ENCODE assay signal across 13 mouse cellular contexts in the genomic region with DNA sequence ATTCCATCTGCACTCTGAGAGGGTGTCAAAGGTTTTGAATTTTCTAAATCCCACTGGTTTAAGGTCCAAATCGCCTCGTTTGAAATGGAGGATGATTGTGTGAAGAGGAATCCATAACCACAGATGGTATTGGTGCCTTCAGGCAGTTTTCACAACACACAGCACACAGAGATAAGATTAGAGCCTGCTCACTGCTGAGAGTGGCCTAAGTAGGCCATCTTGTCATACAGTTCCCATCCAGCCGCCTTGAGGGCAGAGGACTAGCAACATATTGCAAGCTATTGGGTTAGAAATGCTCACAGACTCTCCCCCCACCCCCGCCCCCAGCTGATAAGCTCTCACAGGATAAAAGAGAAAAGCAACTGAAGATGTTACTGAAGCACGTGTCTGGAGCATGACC.
DNase-seq lines count a peak whose midpoint lies in the region; ATAC-seq lines count a peak whose summit lies in the region.
"Had no signal": no experiment of that assay in that cellular context is flagged by ENCODE, and none has a peak within 500 bp of the region (broad histone marks: within the 10 kb centered on the region; RNA-seq: fewer than 3 reads in every experiment).

No protein-coding gene starts in this region.

- ATAC-seq in cerebellum, adult (ENCODE audit: insufficient number of reproducible peaks, low FRiP score, low TSS enrichment), result peak; percentile 77
- ATAC-seq in midbrain, embryonic 12.5 days (ENCODE audit: low FRiP score, low read depth), result peak; percentile 65
- ATAC-seq: Patski had no signal

- no peak for DNase-seq in cerebellum, postnatal 4 days (ENCODE audit: low spot score in 2 of 2)
- DNase-seq in brain, adult 2 months (ENCODE audit: low read depth, low spot score), result peak; percentile 27
- peak; percentile 5 to 23 for DNase-seq in cerebellum, postnatal 25 days
- DNase-seq in layer of hippocampus, postnatal 36 days, result no peak
- DNase-seq in layer of hippocampus, postnatal 14 days (ENCODE audit: low spot score in 2 of 2), result no peak
- no peak for DNase-seq in right cerebral cortex, postnatal 36 days (ENCODE audit: low spot score in 2 of 2)
- DNase-seq: adrenal gland, postnatal 10 days; kidney, postnatal 14 days had no signal

- no peaks in the 10 kb centered on the region for H3K36me3 ChIP-seq in midbrain, embryonic 12.5 days
- H3K36me3 ChIP-seq: neural tube, embryonic 12.5 days had no signal

- 37% methylated on average over 5 of the region's 5 CpGs for WGBS in midbrain, embryonic 12.5 days

- no peaks in the 10 kb centered on the region for H3K4me1 ChIP-seq in midbrain, embryonic 12.5 days
- H3K4me1 ChIP-seq: neural tube, embryonic 12.5 days had no signal

- no peak overlapping the region for H3K4me2 ChIP-seq in midbrain, embryonic 12.5 days (replicated peaks)
- H3K4me2 ChIP-seq: neural tube, embryonic 12.5 days had no signal

- no peak overlapping the region for H3K9ac ChIP-seq in midbrain, embryonic 12.5 days (replicated peaks)
- H3K9ac ChIP-seq: neural tube, embryonic 12.5 days had no signal

- no peak overlapping the region for H3K27ac ChIP-seq in midbrain, embryonic 12.5 days (replicated peaks)
- H3K27ac ChIP-seq: neural tube, embryonic 12.5 days; stomach, postnatal 0 days had no signal

- no peaks in the 10 kb centered on the region for H3K27me3 ChIP-seq in midbrain, embryonic 12.5 days
- H3K27me3 ChIP-seq: neural tube, embryonic 12.5 days; Patski had no signal

- no peak overlapping the region for H3K4me3 ChIP-seq in midbrain, embryonic 12.5 days
- H3K4me3 ChIP-seq: neural tube, embryonic 12.5 days had no signal

- no peaks in the 10 kb centered on the region for H3K9me3 ChIP-seq in midbrain, embryonic 12.5 days
- H3K9me3 ChIP-seq: neural tube, embryonic 12.5 days had no signal

Comparison
In these comparisons a context has a peak if more than half of its experiments do, and no peak if none do; other contexts are left out.
1. DNase-seq: peak in brain, adult 2 months (single experiment) and cerebellum, postnatal 25 days (2 of 2); none in cerebellum, postnatal 4 days (0 of 2), layer of hippocampus, postnatal 36 days (0 of 2), layer of hippocampus, postnatal 14 days (0 of 2) and right cerebral cortex, postnatal 36 days (0 of 2).